Mouse (Mus musculus): ENCODE data around the gene Adamtsl1. TPM values are rescaled to one million over a fixed set of nuclear protein-coding genes. Genes with fewer than 3 reads are reported as not detected.
A peak's percentile ranks its signal among the peaks of the same experiment; 100 is the strongest.

Gene Adamtsl1
- polyA plus RNA-seq, 1 experiment from 2014 or later = 0.38 TPM

- Histone ChIP-seq H3K27me3 (ENCODE audit: insufficient read depth, low read length) (no peaks in the 10 kb centered on the region), H3K4me1 (ENCODE audit: insufficient read depth) (no peaks in the 10 kb centered on the region), H3K27ac (ENCODE audit: low read depth) (no peak overlapping the region), H3K4me2 (ENCODE audit: low read depth, low read length) (no peak overlapping the region), H3K9me3 (ENCODE audit: low read length) (no peaks in the 10 kb centered on the region), H3K36me3 (replicated peaks; ENCODE audit: insufficient read depth, low read length) (no peaks in the 10 kb centered on the region), H3K9ac (replicated peaks) (no peak overlapping the region), H3K4me3 (ENCODE audit: low read depth, low read length) (no peak overlapping the region)
- WGBS (ENCODE audit: insufficient replicate concordance) = 65% methylated on average over 1 of the region's 1 CpGs
- DNase-seq (no peak), ATAC-seq (no peak)
- no peak for TF ChIP-seq CTCF (IDR thresholded peaks at IDR 0.05; ENCODE audit: low read depth)
- no peak for TF ChIP-seq EP300 (IDR thresholded peaks at IDR 0.05; ENCODE audit: low read depth)
Observed at GRCm38 (mm10) chr4:86103207-86103606, 589.2 kb downstream of the Adamtsl1 start.

- Histone ChIP-seq H3K9ac (replicated peaks) (no peak overlapping the region), H3K4me1 (ENCODE audit: insufficient read depth) (no peaks in the 10 kb centered on the region), H3K4me2 (ENCODE audit: low read depth, low read length) (no peak overlapping the region), H3K27me3 (ENCODE audit: insufficient read depth, low read length) (no peaks in the 10 kb centered on the region), H3K36me3 (replicated peaks; ENCODE audit: insufficient read depth, low read length) (no peaks in the 10 kb centered on the region), H3K27ac (ENCODE audit: low read depth) (no peak overlapping the region), H3K9me3 (ENCODE audit: low read length) (no peaks in the 10 kb centered on the region), H3K4me3 (ENCODE audit: low read depth, low read length) (no peak overlapping the region)
- TF ChIP-seq CTCF (IDR thresholded peaks at IDR 0.05; ENCODE audit: low read depth) = no peak
- TF ChIP-seq EP300 (IDR thresholded peaks at IDR 0.05; ENCODE audit: low read depth) = no peak
- no peak for ATAC-seq
- WGBS (ENCODE audit: insufficient replicate concordance) = 71% methylated on average over 4 of the region's 4 CpGs
- no peak for DNase-seq
Observed at GRCm38 (mm10) chr4:86108325-86108724, 594.4 kb downstream of the Adamtsl1 start.

- no peaks in the 10 kb centered on the region for H3K36me3 ChIP-seq (replicated peaks; ENCODE audit: insufficient read depth, low read length)
- no peak for ATAC-seq
- no peak overlapping the region for H3K4me3 ChIP-seq (ENCODE audit: low read depth, low read length)
- TF ChIP-seq EP300 (IDR thresholded peaks at IDR 0.05; ENCODE audit: low read depth) (no peak), CTCF (IDR thresholded peaks at IDR 0.05; ENCODE audit: low read depth) (no peak)
- H3K27me3 ChIP-seq (ENCODE audit: insufficient read depth, low read length) = no peaks in the 10 kb centered on the region
- no peak overlapping the region for H3K9ac ChIP-seq (replicated peaks)
- no peak overlapping the region for H3K27ac ChIP-seq (ENCODE audit: low read depth)
- 44% methylated on average over 2 of the region's 2 CpGs for WGBS (ENCODE audit: insufficient replicate concordance)
- no peaks in the 10 kb centered on the region for H3K4me1 ChIP-seq (ENCODE audit: insufficient read depth)
- H3K9me3 ChIP-seq (ENCODE audit: low read length) = no peaks in the 10 kb centered on the region
- no peak for DNase-seq
- H3K4me2 ChIP-seq (ENCODE audit: low read depth, low read length) = no peak overlapping the region
Observed at GRCm38 (mm10) chr4:86119067-86119466, 605.1 kb downstream of the Adamtsl1 start.

GRCm38 (mm10) chr4:86122431-86122830, 608.5 kb downstream of the Adamtsl1 start:
- no peak overlapping the region for H3K27ac ChIP-seq (ENCODE audit: low read depth)
- H3K4me3 ChIP-seq (ENCODE audit: low read depth, low read length) = no peak overlapping the region
- H3K4me2 ChIP-seq (ENCODE audit: low read depth, low read length) = no peak overlapping the region
- no peak overlapping the region for H3K9ac ChIP-seq (replicated peaks)
- no peak for DNase-seq
- H3K27me3 ChIP-seq (ENCODE audit: insufficient read depth, low read length) = no peaks in the 10 kb centered on the region
- no peaks in the 10 kb centered on the region for H3K9me3 ChIP-seq (ENCODE audit: low read length)
- TF ChIP-seq EP300 (IDR thresholded peaks at IDR 0.05; ENCODE audit: low read depth) (no peak), CTCF (IDR thresholded peaks at IDR 0.05; ENCODE audit: low read depth) (no peak)
- ATAC-seq = no peak
- H3K36me3 ChIP-seq (replicated peaks; ENCODE audit: insufficient read depth, low read length) = no peaks in the 10 kb centered on the region
- WGBS (ENCODE audit: insufficient replicate concordance) = 62% methylated on average over 5 of the region's 5 CpGs
- no peaks in the 10 kb centered on the region for H3K4me1 ChIP-seq (ENCODE audit: insufficient read depth)

GRCm38 (mm10) chr4:86124374-86124773, 610.4 kb downstream of the Adamtsl1 start:
- H3K36me3 ChIP-seq (replicated peaks; ENCODE audit: insufficient read depth, low read length) = no peaks in the 10 kb centered on the region
- H3K4me1 ChIP-seq (ENCODE audit: insufficient read depth) = no peaks in the 10 kb centered on the region
- H3K4me3 ChIP-seq (ENCODE audit: low read depth, low read length) = no peak overlapping the region
- ATAC-seq = no peak
- TF ChIP-seq EP300 (IDR thresholded peaks at IDR 0.05; ENCODE audit: low read depth) (no peak), CTCF (IDR thresholded peaks at IDR 0.05; ENCODE audit: low read depth) (no peak)
- no peaks in the 10 kb centered on the region for H3K9me3 ChIP-seq (ENCODE audit: low read length)
- H3K27ac ChIP-seq (ENCODE audit: low read depth) = no peak overlapping the region
- WGBS (ENCODE audit: insufficient replicate concordance) = 58% methylated on average over 3 of the region's 3 CpGs
- peak; percentile 14 for DNase-seq
- H3K9ac ChIP-seq (replicated peaks) = no peak overlapping the region
- H3K27me3 ChIP-seq (ENCODE audit: insufficient read depth, low read length) = no peaks in the 10 kb centered on the region
- H3K4me2 ChIP-seq (ENCODE audit: low read depth, low read length) = no peak overlapping the region

GRCm38 (mm10) chr4:86126636-86127035, 612.7 kb downstream of the Adamtsl1 start:
- Histone ChIP-seq H3K4me1 (ENCODE audit: insufficient read depth) (no peaks in the 10 kb centered on the region), H3K9me3 (ENCODE audit: low read length) (no peaks in the 10 kb centered on the region), H3K27me3 (ENCODE audit: insufficient read depth, low read length) (no peaks in the 10 kb centered on the region), H3K9ac (replicated peaks) (no peak overlapping the region), H3K4me2 (ENCODE audit: low read depth, low read length) (no peak overlapping the region), H3K27ac (ENCODE audit: low read depth) (no peak overlapping the region), H3K4me3 (ENCODE audit: low read depth, low read length) (no peak overlapping the region), H3K36me3 (replicated peaks; ENCODE audit: insufficient read depth, low read length) (no peaks in the 10 kb centered on the region)
- no peak for DNase-seq
- TF ChIP-seq CTCF (IDR thresholded peaks at IDR 0.05; ENCODE audit: low read depth) (no peak), EP300 (IDR thresholded peaks at IDR 0.05; ENCODE audit: low read depth) (no peak)
- WGBS (ENCODE audit: insufficient replicate concordance) = 51% methylated on average over 2 of the region's 2 CpGs
- ATAC-seq = no peak

GRCm38 (mm10) chr4:86158551-86158950, 644.6 kb downstream of the Adamtsl1 start:
- no peaks in the 10 kb centered on the region for H3K36me3 ChIP-seq (replicated peaks; ENCODE audit: insufficient read depth, low read length)
- no peak overlapping the region for H3K4me2 ChIP-seq (ENCODE audit: low read depth, low read length)
- no peaks in the 10 kb centered on the region for H3K27me3 ChIP-seq (ENCODE audit: insufficient read depth, low read length)
- WGBS (ENCODE audit: insufficient replicate concordance) = 80% methylated on average over 4 of the region's 4 CpGs
- no peak overlapping the region for H3K4me3 ChIP-seq (ENCODE audit: low read depth, low read length)
- no peak overlapping the region for H3K9ac ChIP-seq (replicated peaks)
- no peak for DNase-seq
- ATAC-seq = no peak
- H3K27ac ChIP-seq (ENCODE audit: low read depth) = no peak overlapping the region
- H3K9me3 ChIP-seq (ENCODE audit: low read length) = no peaks in the 10 kb centered on the region
- no peaks in the 10 kb centered on the region for H3K4me1 ChIP-seq (ENCODE audit: insufficient read depth)
- TF ChIP-seq EP300 (IDR thresholded peaks at IDR 0.05; ENCODE audit: low read depth) = no peak
- TF ChIP-seq CTCF (IDR thresholded peaks at IDR 0.05; ENCODE audit: low read depth) = no peak

All from liver, postnatal 0 days (tissue).